Mouse (Mus musculus) liver, adult 2 months (tissue): ENCODE measurements at regions not wholly inside any gene's neighbourhood (a gene's known extent, or its start where the extent isn't known, plus 50 kb on each side); places are given as distances from the start of the nearest gene placed in this dataset.

Experiments
- CTCF ChIP-seq: fragments of 200-500 bp; IDR thresholded peaks from 2 replicates; pipeline ENCODE4 v1.5.1; 2011; ENCODE audit warnings: low read depth, low read length, control low read depth
- POLR2A ChIP-seq: fragments of 200-500 bp; IDR thresholded peaks from 2 replicates; pipeline ENCODE4 v1.6.1; 2011; ENCODE audit warnings: low read length, control low read depth; ENCODE audit not compliant: insufficient read depth; ENCODE audit errors: extremely low read depth

DNA sequence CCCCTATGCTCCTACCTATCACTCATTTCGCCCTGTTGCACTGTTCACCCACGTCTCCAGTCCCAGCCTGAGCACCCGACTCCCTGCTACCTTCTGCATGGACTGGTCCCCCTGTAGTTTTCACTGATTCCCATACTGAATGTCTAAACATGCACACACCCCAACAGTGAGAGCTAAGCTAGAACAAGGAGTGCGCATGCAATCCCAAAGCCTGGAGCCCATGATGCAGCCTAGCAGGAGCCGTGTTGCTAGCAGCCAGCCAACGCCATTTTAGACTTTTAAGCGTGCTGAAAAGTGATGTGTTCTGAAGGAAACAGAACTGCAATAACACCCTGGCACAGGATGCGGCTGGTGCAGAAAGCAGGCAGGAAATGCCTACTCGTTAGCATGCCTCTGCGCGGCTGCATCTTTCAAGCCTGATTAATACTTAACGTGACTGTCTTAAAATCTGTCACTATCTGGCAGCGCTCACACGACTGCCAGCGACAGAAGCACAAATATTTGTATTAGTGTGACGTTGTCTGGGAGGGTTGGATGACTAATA, 244.5 kb upstream of the Gm6657 start:
- no peak for TF ChIP-seq CTCF
- no peak for TF ChIP-seq POLR2A
